8 mouse cellular contexts compared by ENCODE assay signal in genomic region chr13:62763806-62764205, GRCm38 (mm10). TPM values are rescaled to one million over a fixed set of nuclear protein-coding genes. Genes with fewer than 3 reads are reported as not detected.
DNase-seq lines count a peak whose midpoint lies in the region; ATAC-seq lines count a peak whose summit lies in the region.

No protein-coding gene starts in this region.

- intact Hi-C loops in left cerebral cortex, postnatal 10 days (cut with DNase I), result loop anchor here (10.0 kb wide), 1 partner anchor 571 kb away; no protein-coding TSS in a partner anchor

- peak; percentile 21 for ATAC-seq in activated CD4-positive, CD25-positive, alpha-beta regulatory T cell, adult 4 months

- DNase-seq in B cell, adult 2 months, result peak; percentile 56 to 59
- peak; percentile 4 to 30 for DNase-seq in cerebellum, postnatal 36 days
- peak; percentile 5 for DNase-seq in gastrocnemius, adult 18-20 months (ENCODE audit: low spot score)
- peak; percentile 21 for DNase-seq in kidney, adult 18-20 months
- DNase-seq in left cerebral cortex, postnatal 10 days (ENCODE audit: extremely low spot score in 1 of 2, low spot score in 2 of 2), result peak; percentile 38 to 42
- DNase-seq in lung, postnatal 36 days, result peak; percentile 77
- DNase-seq in right cerebral cortex, postnatal 25 days, result peak; percentile 16

RNA-seq across cellular contexts. Expression of gene Platr25, which starts 3.3 kb away (rescaled TPM):
- polyA plus RNA-seq in activated CD4-positive, CD25-positive, alpha-beta regulatory T cell, adult 4 months (2017; shearing (Covaris generic)), result 10 to 100 TPM; 12.9 to 15.3 TPM
- total RNA-seq in gastrocnemius, adult 18-20 months (2021), result 1 to 10 TPM; 1.2 to 1.4 TPM
- total RNA-seq in left cerebral cortex, postnatal 10 days (2021), result 10 to 100 TPM in 1 of 2 experiments, 1 to 10 TPM in 1; 9.9 to 10.0 TPM

RNA-seq across cellular contexts. Expression of gene Gm5141, which starts 21.8 kb away (rescaled TPM):
- polyA plus RNA-seq in activated CD4-positive, CD25-positive, alpha-beta regulatory T cell, adult 4 months (2017; shearing (Covaris generic)), result 1 to 10 TPM; 5.9 to 7.8 TPM
- total RNA-seq in gastrocnemius, adult 18-20 months (2021), result under 1 TPM; 0.07 to 0.26 TPM
- total RNA-seq in left cerebral cortex, postnatal 10 days (2021), result 1 to 10 TPM; 4.0 to 7.6 TPM

Comparison
In these comparisons a context has a peak if more than half of its experiments do, and no peak if none do; other contexts are left out.
1. Peak in every context shown above with its lines: DNase-seq and ATAC-seq.
2. DNase-seq: peak in every context shown above with its lines; median percentile 77 in lung, postnatal 36 days; 58 in B cell, adult 2 months; 40 in left cerebral cortex, postnatal 10 days; 21 in kidney, adult 18-20 months; 17 in cerebellum, postnatal 36 days; 16 in right cerebral cortex, postnatal 25 days; 5 in gastrocnemius, adult 18-20 months.
3. RNA of gene Platr25, which starts 3.3 kb away (total RNA-seq): 9.9 to 10.0 TPM in left cerebral cortex, postnatal 10 days; 1.2 to 1.4 TPM in gastrocnemius, adult 18-20 months; every median in the first group is over 4 times any median in the second.